Mouse (Mus musculus) intestine, postnatal 0 days (tissue): ENCODE data around the gene Snai1. TPM values are rescaled to one million over a fixed set of nuclear protein-coding genes. Genes with fewer than 3 reads are reported as not detected.

Experiments used
- ATAC-seq: fragments of 200-750 bp; cut with Nextera tagmentation; 2 replicates; pipeline ENCODE4 v1.8.0; 2017; ENCODE audit warnings: mild to moderate bottlenecking, moderate TSS enrichment, moderate library complexity
- H3K27ac ChIP-seq: fragments of 300-500 bp; sonication (generic); 2 replicates; pipeline ENCODE4 v1.5.1; 2014; ENCODE audit warnings: mild to moderate bottlenecking, low read depth, low read length, moderate library complexity
- H3K27me3 ChIP-seq: fragments of 300-500 bp; sonication (generic); replicated peaks from 2 replicates; pipeline ENCODE4 v1.6.1; 2014; ENCODE audit warnings: low read length, mixed read lengths; ENCODE audit not compliant: control insufficient read depth, insufficient read depth
- H3K36me3 ChIP-seq: fragments of 300-500 bp; sonication (generic); 2 replicates; pipeline ENCODE4 v1.6.1; 2014; ENCODE audit warnings: mild to moderate bottlenecking, moderate library complexity; ENCODE audit not compliant: control insufficient read depth, insufficient read depth
- H3K4me1 ChIP-seq: fragments of 300-500 bp; sonication (generic); replicated peaks from 2 replicates; pipeline ENCODE4 v1.6.1; 2014; ENCODE audit warnings: antibody characterized with exemption, low read length, mixed read lengths; ENCODE audit not compliant: control insufficient read depth, insufficient read depth
- H3K4me2 ChIP-seq: fragments of 300-500 bp; sonication (generic); replicated peaks from 2 replicates; pipeline ENCODE4 v1.6.1; 2014; ENCODE audit warnings: low read depth, mild to moderate bottlenecking, moderate library complexity
- H3K4me3 ChIP-seq: fragments of 300-500 bp; sonication (generic); 2 replicates; pipeline ENCODE4 v1.5.1; 2014; ENCODE audit warnings: low read depth, low read length
- H3K9ac ChIP-seq: fragments of 300-500 bp; sonication (generic); 2 replicates; pipeline ENCODE4 v1.6.1; 2014; ENCODE audit warnings: mild to moderate bottlenecking, low read depth, low read length
- H3K9me3 ChIP-seq: fragments of 300-500 bp; sonication (generic); 2 replicates; pipeline ENCODE4 v1.6.1; 2016; ENCODE audit warnings: mixed run types; ENCODE audit not compliant: control insufficient read depth
- CTCF ChIP-seq: sonication (generic); IDR thresholded peaks from 2 replicates; pipeline ENCODE4 v1.5.1; 2016; ENCODE audit warnings: low read depth, mild to moderate bottlenecking, control low read depth, antibody characterized with exemption, moderate library complexity
- WGBS: fragments of 180-500 bp; shearing (Covaris S2); extraction: QIAGEN DNeasy Blood & Tissue Kit; methylation state at CpG from one replicate; pipeline ENCODE4 v1.1.7; 2014; 5-methylcytosine and 5-hydroxymethylcytosine counted together
- polyA plus RNA-seq: library from polyadenylated mRNA; unstranded; fragments of >200 nt; fragmentation: Nextera tagmentation; extraction: Ambion mirVana; gene quantifications from 2 replicates; pipeline ENCODE4 v1.2.1, GENCODE M21; 2015

Gene Snai1
- polyA plus RNA-seq, 1 experiment from 2014 or later, result 8.0 TPM

DNA sequence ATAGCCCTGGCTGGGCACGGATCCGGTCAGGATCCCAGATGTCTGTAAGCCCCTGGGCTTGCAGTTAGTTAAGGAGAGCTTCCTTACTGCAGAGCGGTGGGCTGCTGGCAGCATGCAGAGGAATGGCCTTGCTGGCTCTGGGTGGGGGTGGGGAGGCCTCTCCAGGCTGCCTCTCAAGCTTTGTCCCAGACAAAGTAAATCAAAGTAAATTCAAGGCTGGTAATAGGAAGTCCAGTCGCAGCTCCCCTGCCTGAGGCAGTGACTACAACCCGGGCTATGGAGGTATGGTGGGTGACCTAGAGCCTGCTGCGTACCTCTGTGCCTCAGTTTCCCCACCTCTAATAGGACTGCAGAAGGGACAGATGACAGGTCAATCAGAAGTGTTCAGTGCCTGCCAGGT is 3.3 kb downstream of the Snai1 start:
- H3K9me3 ChIP-seq, result no peaks in the 10 kb centered on the region
- peak overlapping the region; percentile 48; the same call in 1 of the 2 replicates for H3K4me3 ChIP-seq
- H3K36me3 ChIP-seq, result peaks cover 9% of the 10 kb centered on the region; the same call in 1 of the 2 replicates
- H3K4me2 ChIP-seq, result peak overlapping the region; percentile 84
- WGBS, result 37% methylated on average over 6 of the region's 6 CpGs
- no peak for TF ChIP-seq CTCF
- peaks cover 6% of the 10 kb centered on the region; the same call in 1 of the 2 replicates for H3K27me3 ChIP-seq
- H3K4me1 ChIP-seq, result no peaks in the 10 kb centered on the region
- H3K9ac ChIP-seq, result peak overlapping the region; percentile 17; the same call in 1 of the 2 replicates
- no peak for ATAC-seq
- H3K27ac ChIP-seq, result no peak overlapping the region

GRCm38 (mm10) chr2:167541761-167542160 is 3.8 kb downstream of the Snai1 start:
- H3K27me3 ChIP-seq, result peaks cover 6% of the 10 kb centered on the region; the same call in 1 of the 2 replicates
- 0 out of 2 replicates have a peak overlapping the region, but pooled peaks have one; percentile 17 for H3K9ac ChIP-seq
- H3K4me2 ChIP-seq, result peak overlapping the region; percentile 84; the same call in 1 of the 2 replicates
- H3K27ac ChIP-seq, result no peak overlapping the region
- TF ChIP-seq CTCF, result no peak
- 85% methylated on average over 12 of the region's 12 CpGs for WGBS
- no peaks in the 10 kb centered on the region for H3K4me1 ChIP-seq
- no peaks in the 10 kb centered on the region for H3K9me3 ChIP-seq
- H3K4me3 ChIP-seq, result no peak overlapping the region
- peaks cover 9% of the 10 kb centered on the region; the same call in 1 of the 2 replicates for H3K36me3 ChIP-seq
- ATAC-seq, result no peak

- H3K4me1 ChIP-seq, result no peaks in the 10 kb centered on the region
- 78% methylated on average over 4 of the region's 4 CpGs for WGBS
- ATAC-seq, result no peak
- H3K27ac ChIP-seq, result no peak overlapping the region
- no peaks in the 10 kb centered on the region for H3K9me3 ChIP-seq
- H3K9ac ChIP-seq, result no peak overlapping the region
- TF ChIP-seq CTCF, result no peak
- no peak overlapping the region for H3K4me3 ChIP-seq
- peaks cover 9% of the 10 kb centered on the region; the same call in 1 of the 2 replicates for H3K36me3 ChIP-seq
- H3K27me3 ChIP-seq, result peaks cover 6% of the 10 kb centered on the region; the same call in 1 of the 2 replicates
- no peak overlapping the region for H3K4me2 ChIP-seq
Measured at GRCm38 (mm10) chr2:167542361-167542760, 4.4 kb downstream of the Snai1 start.

DNA sequence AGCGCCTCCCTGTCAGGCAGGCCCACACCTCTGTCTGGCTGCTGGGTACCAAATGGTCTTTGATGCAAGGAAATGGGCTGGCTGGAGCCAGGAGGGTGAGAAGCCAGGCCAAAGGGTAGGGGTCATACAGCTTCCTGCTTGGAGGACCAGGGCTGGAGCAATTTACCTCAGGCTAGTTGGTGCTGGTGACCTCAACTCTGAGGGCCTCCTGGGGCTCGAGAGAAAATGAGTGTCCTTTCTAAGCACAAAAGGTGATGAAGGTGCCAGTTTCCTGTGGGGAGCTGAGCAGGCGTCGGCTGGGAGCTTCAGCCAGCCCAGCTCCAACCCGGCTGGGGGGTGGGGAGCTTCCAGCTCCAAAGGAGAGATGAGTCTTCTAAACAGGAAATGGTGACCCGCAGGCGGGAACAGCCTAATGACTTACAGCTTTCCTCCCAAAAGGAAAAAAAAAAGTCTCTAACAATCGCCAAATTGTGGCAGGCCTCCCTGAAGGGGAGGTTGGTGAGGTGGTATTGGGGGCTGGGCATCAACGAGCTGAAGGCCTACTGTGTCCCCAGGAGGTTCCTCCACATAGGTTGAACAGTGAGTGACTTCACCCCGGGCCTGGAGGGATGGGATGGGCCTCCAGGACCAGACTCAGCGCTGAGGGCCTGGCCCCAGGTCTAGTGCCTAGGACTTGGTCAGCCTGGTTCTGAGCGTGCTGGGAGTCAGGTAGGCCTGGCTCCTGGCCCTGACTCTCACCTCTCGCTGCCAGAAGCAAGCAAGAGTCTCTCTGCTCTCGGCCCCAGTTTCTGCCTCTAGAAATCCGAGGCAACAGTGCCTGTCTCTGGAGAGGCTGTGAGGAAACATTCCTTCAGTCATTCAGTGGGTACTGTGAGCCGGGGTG is 5.4 kb downstream of the Snai1 start:
- no peak for ATAC-seq
- TF ChIP-seq CTCF, result no peak
- 39% methylated on average over 16 of the region's 16 CpGs for WGBS
- peak overlapping the region; percentile 82 for H3K27ac ChIP-seq
- no peaks in the 10 kb centered on the region for H3K9me3 ChIP-seq
- H3K4me1 ChIP-seq, result no peaks in the 10 kb centered on the region
- H3K27me3 ChIP-seq, result peaks cover 6% of the 10 kb centered on the region; the same call in 1 of the 2 replicates
- H3K4me3 ChIP-seq, result no peak overlapping the region
- peaks cover 9% of the 10 kb centered on the region; the same call in 1 of the 2 replicates for H3K36me3 ChIP-seq
- no peak overlapping the region for H3K9ac ChIP-seq
- H3K4me2 ChIP-seq, result no peak overlapping the region

DNA sequence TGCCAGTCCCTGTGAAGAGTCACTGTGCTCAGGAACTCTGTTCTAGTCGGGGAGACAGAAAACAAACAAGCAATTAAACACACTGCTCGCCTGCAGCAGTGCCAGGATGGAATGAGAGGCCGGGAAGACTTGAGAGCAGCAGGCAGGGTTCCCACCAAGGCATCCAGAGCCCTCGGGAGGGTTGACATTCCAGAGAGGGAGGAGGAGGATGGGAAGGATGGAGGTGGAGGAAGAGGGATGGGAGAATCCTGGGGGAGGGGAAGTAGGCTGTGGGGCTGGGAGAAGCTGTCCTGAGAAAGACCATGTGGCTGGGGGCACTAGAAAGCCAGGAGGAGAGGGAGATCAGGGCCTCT is 6.0 kb downstream of the Snai1 start:
- Histone ChIP-seq H3K9ac (no peak overlapping the region), H3K27ac (peak overlapping the region; percentile 82), H3K4me3 (no peak overlapping the region), H3K36me3 (peaks cover 9% of the 10 kb centered on the region; the same call in 1 of the 2 replicates), H3K27me3 (peaks cover under 1% of the 10 kb centered on the region; the same call in 1 of the 2 replicates), H3K9me3 (no peaks in the 10 kb centered on the region), H3K4me2 (no peak overlapping the region), H3K4me1 (no peaks in the 10 kb centered on the region)
- ATAC-seq, result no peak
- TF ChIP-seq CTCF, result no peak
- 15% methylated on average over 4 of the region's 4 CpGs for WGBS

GRCm38 (mm10) chr2:167544456-167544855 is 6.5 kb downstream of the Snai1 start:
- Histone ChIP-seq H3K27me3 (no peaks in the 10 kb centered on the region), H3K36me3 (peaks cover 9% of the 10 kb centered on the region; the same call in 1 of the 2 replicates), H3K4me3 (no peak overlapping the region), H3K4me1 (no peaks in the 10 kb centered on the region), H3K9ac (no peak overlapping the region), H3K27ac (peak overlapping the region; percentile 82), H3K9me3 (no peaks in the 10 kb centered on the region), H3K4me2 (no peak overlapping the region)
- ATAC-seq, result no peak
- 62% methylated on average over 5 of the region's 5 CpGs for WGBS
- TF ChIP-seq CTCF, result no peak
